Comparison of ENCODE assay signal across 8 mouse cellular contexts in genomic region chr4:108362321-108363261, GRCm38 (mm10). TPM values are rescaled to one million over a fixed set of nuclear protein-coding genes. Genes with fewer than 3 reads are reported as not detected.
DNase-seq lines count a peak whose midpoint lies in the region; ATAC-seq lines count a peak whose summit lies in the region.

No protein-coding gene starts in this region.

- no peaks in the 10 kb centered on the region for H3K36me3 ChIP-seq in forebrain, embryonic 10.5 days (replicated peaks)
- H3K36me3 ChIP-seq in midbrain, embryonic 12.5 days = no peaks in the 10 kb centered on the region

- peak overlapping the region; percentile 30 for H3K4me2 ChIP-seq in midbrain, embryonic 12.5 days (replicated peaks)

- peaks cover 72% of the 10 kb centered on the region for H3K4me1 ChIP-seq in forebrain, embryonic 10.5 days
- peaks cover 58% of the 10 kb centered on the region for H3K4me1 ChIP-seq in midbrain, embryonic 12.5 days

- peak overlapping the region; percentile 93 for H3K27ac ChIP-seq in forebrain, embryonic 10.5 days
- H3K27ac ChIP-seq in midbrain, embryonic 12.5 days (replicated peaks) = peak overlapping the region; percentile 95

- H3K9ac ChIP-seq in midbrain, embryonic 12.5 days (replicated peaks) = 0 out of 2 replicates have a peak overlapping the region, but pooled peaks have one; percentile 11

- H3K27me3 ChIP-seq in forebrain, embryonic 10.5 days (ENCODE audit: poor library complexity, severe bottlenecking) = no peaks in the 10 kb centered on the region
- H3K27me3 ChIP-seq in midbrain, embryonic 12.5 days = no peaks in the 10 kb centered on the region

- peak; percentile 47 for ATAC-seq in midbrain, embryonic 12.5 days (ENCODE audit: low FRiP score, low read depth)
- no peak for ATAC-seq in granulocyte monocyte progenitor cell, adult 5-6 weeks (replicated peaks; ENCODE audit: poor library complexity, severe bottlenecking)

- 2% methylated on average over 18 of the region's 18 CpGs for WGBS in forebrain, embryonic 10.5 days
- WGBS in midbrain, embryonic 12.5 days = 3% methylated on average over 18 of the region's 18 CpGs

- H3K9me3 ChIP-seq in forebrain, embryonic 10.5 days = no peaks in the 10 kb centered on the region
- no peaks in the 10 kb centered on the region for H3K9me3 ChIP-seq in midbrain, embryonic 12.5 days

- DNase-seq in cerebellum, postnatal 10 days = peak; percentile 18 to 25
- no peak for DNase-seq in cerebellum, postnatal 4 days (ENCODE audit: low spot score in 2 of 2)
- peak; percentile 85 for DNase-seq in forebrain, embryonic 10.5 days (ENCODE audit: extremely low spot score, low spot score)
- DNase-seq in kidney, adult 8-10 months = peak; percentile 45 to 53
- DNase-seq in cerebellum, adult 18-20 months = no peak
- no peak for DNase-seq in cerebellum, postnatal 36 days

- peak overlapping the region; percentile 36 for H3K4me3 ChIP-seq in forebrain, embryonic 10.5 days
- H3K4me3 ChIP-seq in midbrain, embryonic 12.5 days = no peak overlapping the region

RNA-seq across cellular contexts. Expression of gene Shisal2a, which starts 20.6 kb away (rescaled TPM):
- 1.7 and 1.8 TPM in 2 replicates for polyA plus RNA-seq in forebrain, embryonic 10.5 days (2016; fragmentation: Nextera tagmentation; extraction: Ambion mirVana)
- polyA plus RNA-seq in midbrain, embryonic 12.5 days (2016; fragmentation: Nextera tagmentation; extraction: Ambion mirVana) = 1.7 and 2.0 TPM in 2 replicates
- total RNA-seq in granulocyte monocyte progenitor cell, adult 5-6 weeks (2014; fragmentation: Nextera tagmentation) = not detected in 2 replicates
- total RNA-seq in granulocyte monocyte progenitor cell, adult 5-6 weeks (2017) = not detected in 2 replicates

RNA-seq across cellular contexts. Expression of gene Coa7, which starts 34.7 kb away (rescaled TPM):
- 73.6 and 79.3 TPM in 2 replicates for polyA plus RNA-seq in forebrain, embryonic 10.5 days (2016; fragmentation: Nextera tagmentation; extraction: Ambion mirVana)
- 50.4 and 57.5 TPM in 2 replicates for polyA plus RNA-seq in midbrain, embryonic 12.5 days (2016; fragmentation: Nextera tagmentation; extraction: Ambion mirVana)
- 5.2 and 17.3 TPM in 2 replicates for total RNA-seq in granulocyte monocyte progenitor cell, adult 5-6 weeks (2014; fragmentation: Nextera tagmentation)
- total RNA-seq in granulocyte monocyte progenitor cell, adult 5-6 weeks (2017) = 13.0 and 25.6 TPM in 2 replicates

RNA-seq across cellular contexts. Expression of gene Gpx7, which starts 44.2 kb away (rescaled TPM):
- polyA plus RNA-seq in forebrain, embryonic 10.5 days (2016; fragmentation: Nextera tagmentation; extraction: Ambion mirVana) = 30.5 and 34.8 TPM in 2 replicates
- polyA plus RNA-seq in midbrain, embryonic 12.5 days (2016; fragmentation: Nextera tagmentation; extraction: Ambion mirVana) = 39.3 and 54.2 TPM in 2 replicates
- 1.8 and 4.2 TPM in 2 replicates for total RNA-seq in granulocyte monocyte progenitor cell, adult 5-6 weeks (2014; fragmentation: Nextera tagmentation)
- 0.30 and 0.46 TPM in 2 replicates for total RNA-seq in granulocyte monocyte progenitor cell, adult 5-6 weeks (2017)

Comparison
In these comparisons a context has a peak if more than half of its experiments do, and no peak if none do; other contexts are left out.
1. DNase-seq: peak in cerebellum, postnatal 10 days (2 of 2), forebrain, embryonic 10.5 days (single experiment) and kidney, adult 8-10 months (2 of 2); none in cerebellum, postnatal 4 days (0 of 2), cerebellum, adult 18-20 months (0 of 2) and cerebellum, postnatal 36 days (0 of 2).